Mouse (Mus musculus) G1E-ER4 (cell line): ENCODE results near the gene Pdlim1. TPM values are rescaled to one million over a fixed set of nuclear protein-coding genes. Genes with fewer than 3 reads are reported as not detected.

Source experiments
- GATA1 ChIP-seq: IDR thresholded peaks from one replicate; pipeline ENCODE4 v1.8.0; 2012; ENCODE audit warnings: low read length, inconsistent platforms
- polyA plus RNA-seq: library from polyadenylated mRNA; stranded (reverse); fragments of >175 nt; gene quantifications from 2 replicates; pipeline ENCODE4 v1.2.3, GENCODE M21; 2012

Gene Pdlim1
- polyA plus RNA-seq, 1 experiment = not detected

DNA sequence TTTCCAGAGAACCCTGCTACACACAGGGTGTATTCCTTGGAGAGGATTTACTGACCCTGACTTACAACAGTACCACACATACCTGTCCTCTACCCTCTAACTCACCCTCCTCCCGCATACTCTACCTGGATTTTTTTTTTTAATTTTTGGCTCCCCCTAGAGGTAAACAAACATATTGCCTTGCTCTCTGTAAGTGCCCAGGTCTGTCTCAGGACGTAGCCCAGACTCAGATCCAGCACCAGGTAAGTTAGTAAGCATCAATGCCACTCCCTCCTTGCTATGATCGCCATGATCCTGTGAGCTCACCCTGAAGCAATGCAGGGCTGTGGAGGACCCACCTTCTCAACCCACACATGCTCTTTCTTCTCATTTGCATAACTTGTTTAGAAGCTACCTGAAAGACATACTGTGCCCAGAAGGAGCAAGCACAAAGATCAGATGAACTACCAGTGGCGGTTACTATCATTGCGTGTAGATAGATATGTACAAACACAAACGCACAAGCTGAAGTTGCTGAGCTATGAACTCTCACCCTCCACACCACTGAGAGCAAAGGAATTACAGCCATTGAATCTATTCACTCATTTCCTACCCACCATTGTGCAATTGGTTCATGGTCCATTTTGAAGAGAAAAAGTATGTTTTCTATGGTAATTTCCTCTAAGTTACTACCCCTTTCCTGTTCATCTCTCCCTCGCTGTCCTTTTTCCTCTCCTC, 39.7 kb downstream of the Pdlim1 start:
- no peak for TF ChIP-seq GATA1

DNA sequence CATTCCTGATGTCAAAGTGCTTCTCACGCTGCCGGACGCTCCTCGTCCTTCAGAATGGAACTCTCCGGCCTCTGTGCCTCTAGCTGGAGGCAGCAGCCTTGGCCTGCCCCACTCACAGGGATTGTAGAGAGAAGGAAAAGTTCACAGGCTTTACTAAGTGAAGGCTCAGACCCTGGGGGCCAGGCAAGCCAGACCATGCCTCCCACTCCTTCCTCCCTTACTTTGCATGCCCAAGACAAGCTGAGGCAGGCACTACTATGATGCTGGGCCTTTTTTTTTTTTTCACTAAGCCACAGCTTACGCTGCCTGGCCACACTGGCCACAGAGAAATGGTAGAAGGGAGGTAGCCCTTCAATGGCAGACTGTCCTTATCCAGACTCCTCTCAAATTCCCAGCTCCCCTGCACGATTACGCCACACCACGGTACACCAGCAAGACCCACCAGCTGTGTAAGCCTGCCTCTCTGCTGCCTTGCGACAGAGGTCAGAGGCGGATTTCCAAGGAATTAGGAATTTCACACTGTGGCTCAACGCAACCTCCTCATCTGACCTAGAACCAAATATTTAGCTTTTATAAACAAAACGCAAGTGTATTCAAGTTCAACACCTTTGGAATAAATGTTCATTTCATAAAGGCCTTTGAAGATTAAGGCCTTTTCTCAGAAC, 40.4 kb downstream of the Pdlim1 start:
- no peak for TF ChIP-seq GATA1

DNA sequence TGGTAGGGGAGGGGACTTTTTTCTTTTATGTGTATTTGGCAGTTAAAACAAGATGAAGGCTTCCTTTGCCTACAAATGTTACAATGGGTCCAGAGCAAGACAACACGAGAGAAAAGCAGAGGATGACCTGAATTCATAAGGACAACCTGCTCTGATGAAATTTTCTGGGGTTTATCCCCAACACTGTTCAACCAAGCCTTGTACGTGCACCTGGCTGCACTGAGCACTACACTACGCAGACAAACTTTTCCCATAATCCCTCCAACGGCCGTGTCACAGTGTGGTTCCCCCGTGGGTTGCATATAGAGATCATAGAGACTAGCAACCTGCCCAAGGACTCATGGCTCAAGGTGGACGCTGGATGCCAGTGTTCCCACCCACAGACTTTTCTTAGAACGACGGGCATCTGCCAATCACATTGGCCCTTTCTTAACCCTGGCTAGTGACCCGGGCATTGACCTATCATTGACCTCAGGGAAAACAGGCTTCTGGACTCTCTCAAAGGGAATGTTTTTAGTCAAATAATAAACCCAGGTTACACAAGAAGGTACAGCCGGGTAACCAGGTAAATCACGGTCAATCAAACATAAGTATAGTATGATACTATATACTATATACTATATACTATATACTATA, 45.0 kb downstream of the Pdlim1 start:
- TF ChIP-seq GATA1 = no peak

DNA sequence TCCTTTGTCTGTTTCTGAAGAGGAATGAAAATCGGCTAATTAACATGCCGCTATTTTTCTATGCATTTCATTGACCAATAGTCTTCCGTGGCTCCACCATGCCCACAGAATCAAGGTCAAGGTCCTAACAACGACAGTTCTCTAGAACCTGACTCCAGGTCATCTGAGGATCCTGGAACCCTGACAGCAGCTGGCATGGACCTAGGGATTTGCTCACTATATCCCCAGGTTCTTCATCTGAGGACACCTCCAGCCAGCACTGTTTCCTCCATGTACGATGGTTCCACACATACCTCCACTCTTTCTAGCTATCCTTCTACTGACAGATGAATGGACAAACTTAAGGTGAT, 45.9 kb downstream of the Pdlim1 start:
- no peak for TF ChIP-seq GATA1

DNA sequence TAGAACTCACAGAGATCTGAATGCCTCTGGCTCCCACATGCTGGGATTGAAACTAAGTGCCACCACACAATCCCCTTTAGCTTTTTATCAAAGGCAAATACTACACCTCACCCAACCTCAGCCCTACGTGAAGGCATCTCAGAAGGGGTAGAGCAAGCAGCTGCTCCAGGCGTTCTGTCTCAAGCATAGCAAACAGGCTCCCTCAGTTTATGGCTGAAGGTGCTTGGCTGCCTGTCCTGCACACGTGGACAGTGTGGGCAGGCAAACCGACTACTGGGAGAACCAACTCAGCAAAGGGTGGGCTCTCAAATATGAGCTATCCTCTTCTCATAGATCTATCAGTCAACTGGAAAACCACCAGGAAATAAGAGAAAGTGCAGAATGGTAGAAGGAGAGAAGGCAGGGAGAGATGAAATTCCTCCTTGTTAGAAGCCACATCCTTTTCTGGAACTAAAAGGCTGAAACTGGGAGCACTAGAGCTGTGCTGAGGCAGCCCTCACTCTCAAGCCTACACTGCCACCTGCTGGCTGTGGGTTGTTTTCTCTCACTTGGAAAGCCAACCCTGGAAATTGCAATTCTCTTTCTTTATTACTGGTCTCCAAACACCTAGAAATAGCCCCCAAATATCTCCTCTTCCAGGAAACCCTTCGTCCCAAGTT, 46.4 kb downstream of the Pdlim1 start:
- no peak for TF ChIP-seq GATA1

DNA sequence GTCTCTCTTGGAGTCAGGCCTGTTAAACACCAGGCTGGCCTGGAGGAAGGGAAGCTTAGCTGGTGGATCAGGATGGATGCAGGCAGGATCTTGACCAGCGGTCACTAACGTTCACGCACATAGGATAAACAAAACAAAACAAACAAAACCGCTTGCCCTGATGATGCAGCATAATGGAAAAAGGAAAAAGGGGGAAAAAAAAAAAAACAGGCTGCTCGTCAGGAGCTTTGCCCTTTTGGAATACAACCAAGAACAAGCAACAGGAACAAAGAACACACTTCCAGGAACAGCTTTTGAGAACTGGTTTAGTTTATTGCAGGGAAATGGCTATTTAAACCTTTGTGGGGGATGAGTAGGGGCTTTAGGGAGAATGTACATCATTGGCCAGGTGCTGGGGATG, 50.8 kb downstream of the Pdlim1 start:
- no peak for TF ChIP-seq GATA1

DNA sequence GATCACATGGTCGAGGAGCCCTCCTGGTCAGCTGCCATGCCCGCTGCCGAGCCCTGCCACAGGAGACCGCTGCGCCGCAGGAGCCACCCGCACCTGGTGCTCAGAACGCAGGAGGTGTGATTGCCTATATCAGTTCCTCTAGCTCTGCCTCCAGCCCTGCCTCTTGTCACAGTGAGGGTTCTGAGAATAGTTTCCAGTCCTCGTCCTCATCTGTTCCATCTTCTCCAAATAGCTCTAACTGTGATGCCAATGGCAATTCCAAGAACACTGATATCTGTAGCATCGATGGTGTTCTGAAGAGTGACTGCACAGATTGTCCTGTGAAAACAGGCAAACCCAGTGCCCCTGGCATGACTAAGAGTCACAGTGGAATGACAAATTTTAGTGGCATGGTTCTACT, 81.0 kb downstream of the Pdlim1 start:
- TF ChIP-seq GATA1 = no peak

DNA sequence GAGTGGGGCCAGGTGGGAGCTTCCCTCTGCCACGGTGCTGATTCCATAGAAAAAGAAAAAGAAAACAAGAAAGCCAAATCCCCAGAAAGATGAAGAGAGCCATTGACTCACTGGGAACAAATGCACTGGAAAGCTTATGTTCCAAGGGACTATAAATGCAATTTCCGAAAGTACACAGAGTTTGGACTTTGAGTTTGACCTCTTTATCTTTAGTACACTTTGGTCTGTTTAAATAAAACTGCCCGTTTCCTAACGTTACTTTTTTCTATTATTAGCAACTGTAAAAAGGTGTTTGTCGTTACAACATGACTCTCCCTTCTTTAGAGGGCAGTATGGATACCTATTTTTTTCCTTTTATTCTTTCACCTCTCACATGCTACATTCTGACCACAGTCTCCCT, 84.5 kb downstream of the Pdlim1 start, which contains the start of gene Cyp2c70:
Cyp2c70 (minus strand) TSS at position 174 of the 400 bp plus-strand sequence.
- no peak for TF ChIP-seq GATA1

DNA sequence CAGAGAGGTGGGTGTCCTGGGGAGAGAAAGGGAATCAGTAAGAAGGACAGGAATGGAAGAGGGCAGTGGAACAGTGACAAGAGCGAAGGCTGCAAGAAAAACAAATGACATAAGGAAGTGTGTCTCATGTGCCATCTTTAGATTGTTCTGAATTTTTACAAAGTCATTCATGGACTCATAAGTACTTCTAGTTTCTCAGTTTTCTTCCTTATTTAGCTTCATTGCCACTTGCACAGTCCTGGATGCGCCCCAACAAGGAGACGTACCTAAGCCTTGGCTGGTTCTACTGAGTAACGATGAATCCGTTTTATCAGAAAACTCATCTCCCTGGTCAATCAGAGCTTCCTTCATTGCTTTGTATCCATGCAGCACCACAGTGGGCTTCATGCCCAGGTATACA, 88.0 kb downstream of the Pdlim1 start:
- TF ChIP-seq GATA1 = no peak

DNA sequence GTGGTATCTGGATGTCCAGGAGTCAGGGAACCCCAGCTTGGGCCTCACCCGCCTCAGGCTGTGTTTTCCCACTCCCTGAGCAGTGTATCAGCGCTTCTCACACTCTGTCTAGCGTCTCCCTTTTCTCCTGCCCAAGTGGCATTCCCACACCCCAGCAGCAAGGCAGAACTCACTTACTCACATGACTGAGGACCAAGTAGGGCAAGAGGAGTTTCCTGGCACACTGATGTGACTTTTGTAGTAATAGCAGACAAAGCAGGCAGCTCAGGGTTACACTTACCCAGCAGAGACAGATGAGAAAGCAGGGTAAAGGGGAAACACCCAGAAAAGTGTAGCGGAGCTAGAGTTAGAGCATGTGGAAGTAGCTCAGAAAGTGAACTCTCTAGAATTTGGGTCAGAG, 93.3 kb downstream of the Pdlim1 start:
- no peak for TF ChIP-seq GATA1

Other genes starting within 250 kb of the Pdlim1 start
- not detected in 2 replicates for gene Cyp2c54, start 198.0 kb downstream of the Pdlim1 start, polyA plus RNA-seq
- not detected in 2 replicates for gene Cyp2c50, start 182.2 kb downstream of the Pdlim1 start, polyA plus RNA-seq
- gene Cyp2c70, start 84.5 kb downstream of the Pdlim1 start, polyA plus RNA-seq = not detected in 2 replicates
- 9.4 and 12.8 TPM in 2 replicates for gene Sorbs1, start 241.9 kb upstream of the Pdlim1 start, polyA plus RNA-seq